Mouse (Mus musculus) kidney, adult 2 months (tissue): ENCODE data around the gene Gjc1. TPM values are rescaled to one million over a fixed set of nuclear protein-coding genes. Genes with fewer than 3 reads are reported as not detected.

Source experiments
- DNase-seq: peaks from one replicate; pipeline ENCODE4 v3.0.0; 2021
- H3K27ac ChIP-seq: fragments of 200-500 bp; 2 replicates; pipeline ENCODE4 v1.5.1; 2012; ENCODE audit warnings: low read depth, low read length, control low read depth, inconsistent platforms; ENCODE audit not compliant: insufficient read depth
- H3K27me3 ChIP-seq: fragments of 200-500 bp; replicated peaks from 2 replicates; pipeline ENCODE4 v1.6.1; 2012; ENCODE audit warnings: mild to moderate bottlenecking, moderate library complexity, low read length, inconsistent platforms; ENCODE audit not compliant: control insufficient read depth, insufficient read depth
- H3K36me3 ChIP-seq: fragments of 200-500 bp; 2 replicates; pipeline ENCODE4 v1.6.1; 2012; ENCODE audit warnings: mild to moderate bottlenecking, moderate library complexity, low read length, inconsistent platforms; ENCODE audit not compliant: control insufficient read depth, insufficient read depth
- H3K4me1 ChIP-seq: fragments of 200-500 bp; 2 replicates; pipeline ENCODE4 v1.6.1; 2011; ENCODE audit warnings: low read length; ENCODE audit not compliant: control insufficient read depth, insufficient read depth
- H3K4me3 ChIP-seq: fragments of 200-500 bp; 2 replicates; pipeline ENCODE4 v1.5.1; 2011; ENCODE audit warnings: mild to moderate bottlenecking, low read depth, low read length, control low read depth; ENCODE audit not compliant: insufficient read depth
- CTCF ChIP-seq: fragments of 200-500 bp; conservative IDR thresholded peaks from 2 replicates; pipeline ENCODE4 v1.5.1; 2011; ENCODE audit warnings: low read depth, mild to moderate bottlenecking, control low read depth, low read length, moderate library complexity, mixed read lengths; ENCODE audit not compliant: insufficient read depth, insufficient read length
- POLR2A ChIP-seq: fragments of 200-500 bp; IDR thresholded peaks from one replicate; pipeline ENCODE4 v1.6.1; 2011; ENCODE audit warnings: low read depth, low read length, control low read depth
- WGBS: fragments of 180-500 bp; shearing (Covaris S2); methylation state at CpG from one replicate; pipeline ENCODE4 v1.1.7; 2018; 5-methylcytosine and 5-hydroxymethylcytosine counted together
- polyA plus RNA-seq: library from polyadenylated mRNA; depleted of rRNA; stranded (reverse); fragments of >200 nt; gene quantifications from 2 replicates; pipeline ENCODE4 v1.2.3, GENCODE M21; 2012; rRNA removed

Gjc1 gene
- polyA plus RNA-seq, 1 experiment, result 5.1 TPM

DNA sequence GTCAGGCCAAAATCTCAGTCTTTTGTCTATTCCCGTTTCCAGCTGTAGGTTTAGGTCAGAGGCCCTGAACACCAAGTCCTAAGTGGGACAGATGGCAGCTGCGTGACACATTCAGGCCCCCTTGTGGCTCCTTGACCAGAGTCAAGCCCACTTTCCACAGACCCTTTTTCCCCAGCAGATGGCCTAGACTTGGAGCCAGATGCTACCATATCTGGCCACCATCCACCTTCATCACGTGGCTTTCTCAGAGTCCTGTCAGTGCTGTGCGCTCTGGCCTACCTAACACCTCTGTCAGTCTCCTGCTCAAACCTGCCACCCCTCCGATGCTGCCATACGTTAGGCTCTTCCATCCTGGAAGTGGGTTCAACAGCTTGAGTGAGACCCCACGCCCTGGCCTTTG lies 64.1 kb downstream of the Gjc1 start:
- Histone ChIP-seq H3K27me3 (no peaks in the 10 kb centered on the region), H3K36me3 (no peaks in the 10 kb centered on the region), H3K4me1 (no peaks in the 10 kb centered on the region), H3K27ac (no peak overlapping the region), H3K4me3 (no peak overlapping the region)
- TF ChIP-seq CTCF (no peak), POLR2A (no peak)
- 82% methylated on average over 7 of the region's 7 CpGs for WGBS
- no peak for DNase-seq

DNA sequence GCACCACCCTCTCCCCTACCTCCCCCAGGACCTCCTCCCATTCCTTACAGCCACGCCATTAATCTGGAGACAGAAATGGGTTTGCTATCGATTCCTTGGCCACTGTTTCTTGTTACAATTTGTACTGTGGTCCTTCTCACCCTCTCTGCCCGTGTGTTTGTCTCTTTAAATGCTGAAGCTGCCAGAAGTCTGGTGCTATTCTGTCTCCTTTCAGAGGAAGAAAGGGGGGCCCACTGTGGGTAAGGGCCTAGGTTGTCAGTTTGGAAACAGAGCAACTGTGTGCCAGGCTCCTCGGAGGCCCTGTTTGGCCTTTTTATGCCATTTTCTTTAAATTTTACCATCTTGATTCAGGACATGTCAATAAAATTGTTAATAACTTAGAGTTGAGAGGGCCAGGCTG lies 65.1 kb downstream of the Gjc1 start:
- Histone ChIP-seq H3K4me3 (no peak overlapping the region), H3K36me3 (no peaks in the 10 kb centered on the region), H3K4me1 (0 out of 2 replicates have a peak, but pooled peaks cover 3% of the 10 kb centered on the region), H3K27ac (no peak overlapping the region), H3K27me3 (no peaks in the 10 kb centered on the region)
- TF ChIP-seq POLR2A, result no peak
- TF ChIP-seq CTCF, result no peak
- DNase-seq, result no peak
- WGBS, result 56% methylated on average over 4 of the region's 4 CpGs

DNA sequence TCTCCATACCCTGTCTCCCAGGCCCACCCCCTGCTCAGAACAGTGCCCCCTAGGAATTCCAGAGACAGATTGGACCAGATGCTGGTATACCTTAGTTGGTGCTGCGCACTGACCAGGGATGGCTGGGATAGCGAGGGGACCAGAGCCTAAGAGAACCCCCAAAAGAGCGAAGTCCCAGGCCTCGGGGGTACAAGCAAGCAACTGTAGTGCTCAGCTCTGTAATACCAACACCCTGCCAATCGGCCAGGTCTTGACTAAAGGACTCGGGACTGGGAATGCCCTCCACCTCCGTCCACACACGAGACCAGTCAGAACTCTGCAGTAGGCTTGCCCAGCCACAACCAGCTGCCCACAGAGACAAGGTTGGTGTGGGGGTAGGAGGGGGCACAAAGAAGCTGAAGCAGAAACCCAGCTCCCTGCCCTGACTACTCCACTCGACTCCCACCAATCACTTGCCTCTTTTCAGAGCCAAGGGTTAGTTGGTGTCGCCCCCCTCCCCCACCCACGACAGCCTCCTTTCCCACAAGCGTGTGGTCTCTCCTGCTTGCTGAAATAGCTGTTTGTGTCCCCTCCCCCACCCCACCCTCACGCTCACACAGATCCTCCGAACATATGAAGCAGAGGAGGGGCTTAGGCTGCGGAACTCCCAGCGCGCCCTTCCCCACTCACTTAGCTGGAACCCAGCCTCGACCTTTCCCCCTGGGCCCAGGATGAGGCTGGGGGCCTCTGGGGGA lies 65.7 kb downstream of the Gjc1 start:
- Histone ChIP-seq H3K27me3 (no peaks in the 10 kb centered on the region), H3K36me3 (no peaks in the 10 kb centered on the region), H3K4me1 (0 out of 2 replicates have a peak, but pooled peaks cover 3% of the 10 kb centered on the region), H3K27ac (no peak overlapping the region), H3K4me3 (no peak overlapping the region)
- 57% methylated on average over 18 of the region's 18 CpGs for WGBS
- no peak for DNase-seq
- TF ChIP-seq CTCF, result no peak
- no peak for TF ChIP-seq POLR2A

DNA sequence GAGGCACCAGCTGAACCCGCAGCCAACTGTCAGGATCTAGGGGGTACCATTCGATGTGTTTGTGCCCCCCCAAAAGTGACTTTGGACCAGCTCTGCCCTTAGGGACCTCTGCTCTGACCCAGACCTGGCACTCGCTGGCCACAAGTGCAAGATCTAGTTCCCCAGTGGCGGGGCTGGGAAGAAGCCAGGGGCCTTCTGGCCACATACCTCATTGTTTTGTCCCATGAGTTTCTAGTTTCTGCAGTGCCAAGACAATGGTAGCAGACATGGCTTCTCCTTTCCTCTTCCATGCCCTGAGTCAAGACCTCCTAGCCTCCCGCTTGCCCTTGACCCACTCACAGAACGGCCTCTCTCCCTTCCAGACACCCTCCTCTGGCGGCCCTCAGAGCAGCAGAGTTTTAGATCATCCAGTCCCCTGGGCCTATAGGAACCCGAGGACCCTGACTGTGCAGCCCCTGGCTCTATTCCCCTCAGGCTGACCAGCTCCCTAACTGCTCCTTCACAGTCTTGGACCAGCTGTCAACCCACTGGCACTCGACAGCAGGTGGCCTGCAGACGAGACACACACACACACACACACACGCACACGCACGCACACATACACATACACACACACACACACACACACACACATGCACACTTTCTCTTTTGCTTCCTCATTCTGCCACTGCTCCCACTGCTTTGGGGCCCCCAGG lies 66.5 kb downstream of the Gjc1 start:
- Histone ChIP-seq H3K27ac (no peak overlapping the region), H3K4me1 (peaks cover 3% of the 10 kb centered on the region; the same call in 1 of the 2 replicates), H3K36me3 (no peaks in the 10 kb centered on the region), H3K4me3 (no peak overlapping the region), H3K27me3 (no peaks in the 10 kb centered on the region)
- DNase-seq, result no peak
- TF ChIP-seq POLR2A, result no peak
- no peak for TF ChIP-seq CTCF
- 73% methylated on average over 13 of the region's 13 CpGs for WGBS

DNA sequence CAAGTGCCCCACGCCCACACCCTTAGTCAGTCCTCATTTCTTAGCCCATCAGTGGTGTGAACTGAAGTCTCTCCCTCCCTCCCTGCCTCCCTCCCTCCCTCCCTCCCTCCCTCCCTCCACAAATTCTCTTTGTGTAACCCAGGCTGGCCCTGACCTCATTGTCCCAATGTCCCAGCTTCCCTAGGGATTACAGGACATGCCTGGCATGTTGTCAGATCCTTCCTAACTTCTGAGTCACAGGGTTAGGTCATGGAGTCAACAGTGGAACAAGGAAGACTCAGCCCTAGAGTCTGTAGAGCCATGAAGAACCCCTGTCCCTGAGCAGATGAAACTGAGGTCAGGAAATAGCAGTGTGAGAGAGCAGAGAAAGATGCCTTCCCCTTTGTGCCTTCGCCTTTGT lies 69.8 kb downstream of the Gjc1 start:
- Histone ChIP-seq H3K27me3 (no peaks in the 10 kb centered on the region), H3K27ac (no peak overlapping the region), H3K36me3 (no peaks in the 10 kb centered on the region), H3K4me3 (no peak overlapping the region), H3K4me1 (peaks cover 3% of the 10 kb centered on the region; the same call in 1 of the 2 replicates)
- no peak for TF ChIP-seq CTCF
- 83% methylated on average over 2 of the region's 2 CpGs for WGBS
- peak; percentile 44 for DNase-seq

Other genes with a start within 250 kb of the Gjc1 start
- gene Gm11627, start 240.2 kb downstream of the Gjc1 start, polyA plus RNA-seq, result 0.59 and 0.68 TPM in 2 replicates
- 8.5 and 12.2 TPM in 2 replicates for gene Fzd2, start 215.3 kb downstream of the Gjc1 start, polyA plus RNA-seq
- gene Meioc, start 156.0 kb downstream of the Gjc1 start, polyA plus RNA-seq, result not detected in 2 replicates
- gene Ccdc43, start 121.9 kb downstream of the Gjc1 start, polyA plus RNA-seq, result 6.7 and 8.4 TPM in 2 replicates
- gene Adam11, start 58.3 kb downstream of the Gjc1 start, polyA plus RNA-seq, result 5.0 and 5.2 TPM in 2 replicates
- gene Higd1b, start 16.1 kb upstream of the Gjc1 start, polyA plus RNA-seq, result 2.2 and 4.1 TPM in 2 replicates
- 76.4 and 81.0 TPM in 2 replicates for gene Eftud2, start 61.3 kb upstream of the Gjc1 start, polyA plus RNA-seq
- 0.88 and 1.5 TPM in 2 replicates for gene Ccdc103, start 61.5 kb upstream of the Gjc1 start, polyA plus RNA-seq
- not detected in 2 replicates for gene Fam187a, start 65.5 kb upstream of the Gjc1 start, polyA plus RNA-seq
- gene Gfap, start 81.2 kb upstream of the Gjc1 start, polyA plus RNA-seq, result 0.16 and 0.18 TPM in 2 replicates
- 0.22 and 0.27 TPM in 2 replicates for gene Kif18b, start 105.4 kb upstream of the Gjc1 start, polyA plus RNA-seq
- 0.38 and 0.39 TPM in 2 replicates for gene C1ql1, start 127.0 kb upstream of the Gjc1 start, polyA plus RNA-seq
- gene Nmt1, start 208.5 kb upstream of the Gjc1 start, polyA plus RNA-seq, result 45.3 and 49.7 TPM in 2 replicates
- 49.5 and 51.3 TPM in 2 replicates for gene Dcakd, start 208.6 kb upstream of the Gjc1 start, polyA plus RNA-seq